Mouse (Mus musculus) heart, postnatal 0 days (tissue): ENCODE measurements around the gene Fgfr2.

Source experiments
- CTCF ChIP-seq: IDR thresholded peaks from 2 replicates; pipeline ENCODE4 v1.5.1; 2016; ENCODE audit warnings: antibody characterized with exemption, control low read depth, low read depth
- EP300 ChIP-seq: IDR thresholded peaks from 2 replicates; pipeline ENCODE4 v1.6.1; 2016; ENCODE audit warnings: antibody characterized with exemption, low read depth

- no peak for TF ChIP-seq CTCF
- TF ChIP-seq EP300 = no peak
These were observed 50.0 kb downstream of the Fgfr2 start for GRCm38 (mm10) chr7:133073147-133073651.
